Mouse (Mus musculus) midbrain, embryonic 12.5 days (tissue): Measurements from ENCODE around the gene Catsperz. TPM values are rescaled to one million over a fixed set of nuclear protein-coding genes. Genes with fewer than 3 reads are reported as not detected.

Experiments
- ATAC-seq: fragments of 200-750 bp; cut with Nextera tagmentation; 2 replicates; pipeline ENCODE4 v1.8.0; 2017; ENCODE audit warnings: low read depth, moderate TSS enrichment, moderate library complexity; ENCODE audit not compliant: low FRiP score
- H3K27ac ChIP-seq: fragments of 300-500 bp; sonication (generic); replicated peaks from 2 replicates; pipeline ENCODE4 v1.5.1; 2016; ENCODE audit warnings: mild to moderate bottlenecking
- H3K27me3 ChIP-seq: fragments of 300-500 bp; sonication (generic); 2 replicates; pipeline ENCODE4 v1.6.1; 2016; ENCODE audit warnings: mild to moderate bottlenecking
- H3K36me3 ChIP-seq: fragments of 300-500 bp; sonication (generic); 2 replicates; pipeline ENCODE4 v1.6.1; 2016
- H3K4me1 ChIP-seq: fragments of 300-500 bp; sonication (generic); 2 replicates; pipeline ENCODE4 v1.6.1; 2016
- H3K4me2 ChIP-seq: fragments of 300-500 bp; sonication (generic); replicated peaks from 2 replicates; pipeline ENCODE4 v1.6.1; 2016; ENCODE audit warnings: mild to moderate bottlenecking, moderate library complexity
- H3K4me3 ChIP-seq: fragments of 300-500 bp; sonication (generic); 2 replicates; pipeline ENCODE4 v1.5.1; 2016; ENCODE audit warnings: mild to moderate bottlenecking
- H3K9ac ChIP-seq: fragments of 300-500 bp; sonication (generic); replicated peaks from 2 replicates; pipeline ENCODE4 v1.6.1; 2016; ENCODE audit warnings: mild to moderate bottlenecking, moderate library complexity
- H3K9me3 ChIP-seq: fragments of 300-500 bp; sonication (generic); 2 replicates; pipeline ENCODE4 v1.6.1; 2016; ENCODE audit warnings: mild to moderate bottlenecking
- WGBS: fragments of 180-500 bp; shearing (Covaris S2); methylation state at CpG from one replicate; pipeline ENCODE4 v1.1.7; 2016; 5-methylcytosine and 5-hydroxymethylcytosine counted together
- microRNA-seq: library from miRNA; unstranded; fragments of <30 nt; microRNA quantifications from one replicate; pipeline ENCODE4, GENCODE M21; 2017
- polyA plus RNA-seq: library from polyadenylated mRNA; unstranded; fragments of >200 nt; fragmentation: Nextera tagmentation; extraction: Ambion mirVana; gene quantifications from 2 replicates; pipeline ENCODE4 v1.2.1, GENCODE M21; 2016

The Catsperz gene
- polyA plus RNA-seq, 1 experiment from 2014 or later: 0.68 TPM

DNA sequence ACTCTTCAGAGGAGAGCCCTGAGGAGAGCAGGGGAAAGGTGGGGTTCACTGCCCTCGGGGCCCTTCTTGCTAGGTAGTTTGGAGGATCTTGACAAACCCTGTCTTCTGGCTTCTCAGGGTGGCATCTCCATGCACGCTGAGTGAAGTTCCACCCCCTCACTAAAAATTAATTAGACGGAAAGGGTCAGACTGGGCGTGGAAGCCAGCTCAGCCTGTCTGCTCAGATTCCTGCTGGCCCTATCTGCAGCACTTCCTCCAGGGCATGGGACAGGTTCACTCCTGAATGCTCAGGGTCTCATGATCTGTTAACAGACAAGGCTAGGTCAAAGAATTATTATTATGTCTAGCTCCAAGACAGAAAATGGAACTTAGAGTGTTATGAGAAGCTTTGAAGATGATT lies 32.7 kb downstream of the Catsperz start:
- WGBS: 73% methylated on average over 4 of the region's 4 CpGs
- no peak overlapping the region for H3K27ac ChIP-seq
- H3K4me2 ChIP-seq: no peak overlapping the region
- no peak overlapping the region for H3K9ac ChIP-seq
- no peak for ATAC-seq
- H3K27me3 ChIP-seq: no peaks in the 10 kb centered on the region
- no peaks in the 10 kb centered on the region for H3K36me3 ChIP-seq
- no peaks in the 10 kb centered on the region for H3K4me1 ChIP-seq
- peaks cover 3% of the 10 kb centered on the region; the same call in 1 of the 2 replicates for H3K9me3 ChIP-seq
- no peak overlapping the region for H3K4me3 ChIP-seq

- Histone ChIP-seq H3K4me2 (no peak overlapping the region), H3K27ac (no peak overlapping the region), H3K27me3 (no peaks in the 10 kb centered on the region), H3K36me3 (no peaks in the 10 kb centered on the region), H3K9ac (no peak overlapping the region), H3K9me3 (peaks cover 9% of the 10 kb centered on the region), H3K4me3 (no peak overlapping the region), H3K4me1 (no peaks in the 10 kb centered on the region)
- 90% methylated on average over 4 of the region's 4 CpGs for whole genome bisulfite sequencing
- no peak for ATAC-seq
Observed at GRCm38 (mm10) chr19:6877965-6878364, 47.2 kb downstream of the Catsperz start.

GRCm38 (mm10) chr19:6876799-6877198 lies 48.4 kb downstream of the Catsperz start:
- no peaks in the 10 kb centered on the region for H3K36me3 ChIP-seq
- H3K4me2 ChIP-seq: no peak overlapping the region
- H3K4me3 ChIP-seq: no peak overlapping the region
- no peak for ATAC-seq
- peaks cover 9% of the 10 kb centered on the region for H3K9me3 ChIP-seq
- no peak overlapping the region for H3K9ac ChIP-seq
- no peaks in the 10 kb centered on the region for H3K4me1 ChIP-seq
- no peak overlapping the region for H3K27ac ChIP-seq
- no peaks in the 10 kb centered on the region for H3K27me3 ChIP-seq

- Histone ChIP-seq H3K4me2 (no peak overlapping the region), H3K9ac (no peak overlapping the region), H3K27ac (no peak overlapping the region), H3K27me3 (no peaks in the 10 kb centered on the region), H3K9me3 (peaks cover 8% of the 10 kb centered on the region), H3K4me1 (no peaks in the 10 kb centered on the region), H3K36me3 (no peaks in the 10 kb centered on the region), H3K4me3 (no peak overlapping the region)
- 93% methylated on average over 6 of the region's 6 CpGs for WGBS
- ATAC-seq: no peak
Observed at GRCm38 (mm10) chr19:6875834-6876233, 49.3 kb downstream of the Catsperz start.

- Histone ChIP-seq H3K27ac (no peak overlapping the region), H3K4me3 (no peak overlapping the region), H3K27me3 (no peaks in the 10 kb centered on the region), H3K9ac (no peak overlapping the region), H3K4me2 (no peak overlapping the region), H3K4me1 (0 out of 2 replicates have a peak, but pooled peaks cover 3% of the 10 kb centered on the region), H3K36me3 (no peaks in the 10 kb centered on the region), H3K9me3 (no peaks in the 10 kb centered on the region)
- ATAC-seq: no peak
- WGBS: 70% methylated on average over 1 of the region's 1 CpGs
Observed at GRCm38 (mm10) chr19:6874257-6874656, 50.9 kb downstream of the Catsperz start.

GRCm38 (mm10) chr19:6872701-6873100 lies 52.5 kb downstream of the Catsperz start:
- no peak for ATAC-seq
- Histone ChIP-seq H3K4me1 (0 out of 2 replicates have a peak, but pooled peaks cover 3% of the 10 kb centered on the region), H3K27ac (no peak overlapping the region), H3K27me3 (no peaks in the 10 kb centered on the region), H3K9me3 (no peaks in the 10 kb centered on the region), H3K36me3 (no peaks in the 10 kb centered on the region), H3K4me2 (no peak overlapping the region), H3K9ac (no peak overlapping the region), H3K4me3 (no peak overlapping the region)
- WGBS: 72% methylated on average over 3 of the region's 3 CpGs

Small RNAs within 50 kb of the gene (microRNA-seq; reads per million reads assigned to microRNA genes)
- gene Mir6990: 1.9 reads per million

Other genes starting within 250 kb of the Catsperz start
- gene Rps6ka4, start 84.7 kb downstream of the Catsperz start, polyA plus RNA-seq: 7.9 and 10.8 TPM in 2 replicates
- gene Ccdc88b, start 67.2 kb downstream of the Catsperz start, polyA plus RNA-seq: 0.69 and 1.1 TPM in 2 replicates
- gene Trmt112, start 15.7 kb downstream of the Catsperz start, polyA plus RNA-seq: 129 and 139 TPM in 2 replicates
- gene Prdx5, start 15.3 kb downstream of the Catsperz start, polyA plus RNA-seq: 172 and 191 TPM in 2 replicates
- gene Esrra, start 3.6 kb downstream of the Catsperz start, polyA plus RNA-seq: 13.9 and 14.3 TPM in 2 replicates
- 0.19 and 0.52 TPM in 2 replicates for gene Kcnk4, start 9.1 kb upstream of the Catsperz start, polyA plus RNA-seq
- 67.6 and 69.0 TPM in 2 replicates for gene Bad, start 16.5 kb upstream of the Catsperz start, polyA plus RNA-seq
- 37.7 and 38.3 TPM in 2 replicates for gene Gpr137, start 17.1 kb upstream of the Catsperz start, polyA plus RNA-seq
- gene Ppp1r14b, start 49.6 kb upstream of the Catsperz start, polyA plus RNA-seq: 265 and 314 TPM in 2 replicates
- 21.6 and 22.5 TPM in 2 replicates for gene Plcb3, start 51.1 kb upstream of the Catsperz start, polyA plus RNA-seq
- 80.3 and 83.9 TPM in 2 replicates for gene Fkbp2, start 55.1 kb upstream of the Catsperz start, polyA plus RNA-seq
- gene Vegfb, start 62.3 kb upstream of the Catsperz start, polyA plus RNA-seq: 34.3 and 35.0 TPM in 2 replicates
- gene Dnajc4, start 67.2 kb upstream of the Catsperz start, polyA plus RNA-seq: 21.2 and 23.2 TPM in 2 replicates
- gene Nudt22, start 70.7 kb upstream of the Catsperz start, polyA plus RNA-seq: 18.7 and 19.0 TPM in 2 replicates
- gene Trpt1, start 70.8 kb upstream of the Catsperz start, polyA plus RNA-seq: 12.4 and 12.6 TPM in 2 replicates
- 6.5 and 8.2 TPM in 2 replicates for gene Fermt3, start 94.1 kb upstream of the Catsperz start, polyA plus RNA-seq
- gene Stip1, start 114.6 kb upstream of the Catsperz start, polyA plus RNA-seq: 315 and 316 TPM in 2 replicates
- gene Macrod1, start 131.4 kb upstream of the Catsperz start, polyA plus RNA-seq: 3.0 and 3.3 TPM in 2 replicates
- 8.0 and 8.2 TPM in 2 replicates for gene Flrt1, start 180.3 kb upstream of the Catsperz start, polyA plus RNA-seq